In genomic region chr19:38931566-38931890, GRCm38 (mm10) we compare ENCODE assay signal across 8 mouse cellular contexts. TPM values are rescaled to one million over a fixed set of nuclear protein-coding genes. Genes with fewer than 3 reads are reported as not detected.
DNase-seq lines count a peak whose midpoint lies in the region; ATAC-seq and TF ChIP-seq lines count a peak whose summit lies in the region.

No protein-coding gene starts in this region.

- 3% methylated on average over 6 of the region's 6 CpGs for WGBS in embryonic facial prominence, embryonic 11.5 days
- 1% methylated on average over 6 of the region's 6 CpGs for whole genome bisulfite sequencing in intestine, embryonic 15.5 days
- WGBS in neural tube, embryonic 12.5 days, result under 1% methylated on average over 6 of the region's 6 CpGs

- H3K9ac ChIP-seq in embryonic facial prominence, embryonic 11.5 days (replicated peaks; ENCODE audit: low read length), result peak overlapping the region; percentile 96
- H3K9ac ChIP-seq in intestine, embryonic 15.5 days, result peak overlapping the region; percentile 96
- peak overlapping the region; percentile 66 for H3K9ac ChIP-seq in neural tube, embryonic 12.5 days

- H3K4me2 ChIP-seq in embryonic facial prominence, embryonic 11.5 days (ENCODE audit: low read depth, low read length), result peak overlapping the region; percentile 74
- H3K4me2 ChIP-seq in intestine, embryonic 15.5 days (replicated peaks), result peak overlapping the region; percentile 88
- H3K4me2 ChIP-seq in neural tube, embryonic 12.5 days (replicated peaks), result peak overlapping the region; percentile 75

- H3K27ac ChIP-seq in left cerebral cortex, adult 2 months, result no peak overlapping the region
- peak overlapping the region; percentile 85; the same call in 1 of the 2 replicates for H3K27ac ChIP-seq in embryonic facial prominence, embryonic 11.5 days (replicated peaks; ENCODE audit: low read depth, low read length)
- H3K27ac ChIP-seq in intestine, embryonic 15.5 days, result peak overlapping the region; percentile 82; the same call in 1 of the 2 replicates
- H3K27ac ChIP-seq in neural tube, embryonic 12.5 days, result no peak overlapping the region

- H3K9me3 ChIP-seq in embryonic facial prominence, embryonic 11.5 days (replicated peaks; ENCODE audit: control insufficient read depth, low read length), result no peaks in the 10 kb centered on the region
- no peaks in the 10 kb centered on the region for H3K9me3 ChIP-seq in intestine, embryonic 15.5 days
- no peaks in the 10 kb centered on the region for H3K9me3 ChIP-seq in neural tube, embryonic 12.5 days

- no peak for ATAC-seq in embryonic facial prominence, embryonic 11.5 days (replicated peaks; ENCODE audit: insufficient number of reproducible peaks, low FRiP score, low TSS enrichment, low read depth)
- ATAC-seq in intestine, embryonic 15.5 days, result no peak
- ATAC-seq in neural tube, embryonic 12.5 days (ENCODE audit: low FRiP score, low read depth), result no peak

- H3K36me3 ChIP-seq in embryonic facial prominence, embryonic 11.5 days (replicated peaks; ENCODE audit: control insufficient read depth, insufficient read depth, low read depth, low read length), result no peaks in the 10 kb centered on the region; the same call in none of the 2 replicates
- 0 out of 2 replicates have a peak, but pooled peaks cover 3% of the 10 kb centered on the region for H3K36me3 ChIP-seq in intestine, embryonic 15.5 days
- H3K36me3 ChIP-seq in neural tube, embryonic 12.5 days, result peaks cover 3% of the 10 kb centered on the region; the same call in 1 of the 2 replicates

- DNase-seq in left cerebral cortex, adult 2 months (ENCODE audit: extremely low spot score in 1 of 2, low spot score in 2 of 2), result no peak
- DNase-seq in left cerebral cortex, postnatal 14 days (ENCODE audit: low spot score in 2 of 2), result no peak
- DNase-seq in embryonic facial prominence, embryonic 11.5 days (ENCODE audit: low spot score), result no peak
- DNase-seq in right cerebral cortex, postnatal 14 days, result no peak
- no peak for DNase-seq in thymus, postnatal 4 days
- no peak for DNase-seq in cerebellum, postnatal 36 days

- no peaks in the 10 kb centered on the region for H3K27me3 ChIP-seq in embryonic facial prominence, embryonic 11.5 days (ENCODE audit: control insufficient read depth, insufficient read depth, low read length)
- H3K27me3 ChIP-seq in intestine, embryonic 15.5 days (replicated peaks), result no peaks in the 10 kb centered on the region
- H3K27me3 ChIP-seq in neural tube, embryonic 12.5 days (replicated peaks), result no peaks in the 10 kb centered on the region

- H3K4me1 ChIP-seq in embryonic facial prominence, embryonic 11.5 days (ENCODE audit: control insufficient read depth, insufficient read depth, low read length), result peaks cover 3% of the 10 kb centered on the region; the same call in 1 of the 2 replicates
- H3K4me1 ChIP-seq in intestine, embryonic 15.5 days (replicated peaks), result peaks cover 7% of the 10 kb centered on the region; the same call in 1 of the 2 replicates
- peaks cover 9% of the 10 kb centered on the region for H3K4me1 ChIP-seq in neural tube, embryonic 12.5 days

- peak overlapping the region; percentile 73 for H3K4me3 ChIP-seq in left cerebral cortex, adult 2 months
- H3K4me3 ChIP-seq in embryonic facial prominence, embryonic 11.5 days (ENCODE audit: low read depth, low read length), result peak overlapping the region; percentile 89
- peak overlapping the region; percentile 88 for H3K4me3 ChIP-seq in intestine, embryonic 15.5 days (replicated peaks)
- H3K4me3 ChIP-seq in neural tube, embryonic 12.5 days, result peak overlapping the region; percentile 80

- intact Hi-C loops in left cerebral cortex, adult 2 months (cut with DNase I), result no loop called here
- intact Hi-C loops in left cerebral cortex, postnatal 14 days (cut with DNase I), result no loop called here

- no peak for TF ChIP-seq CTCF in left cerebral cortex, adult 2 months (IDR thresholded peaks at IDR 0.05)

RNA-seq across cellular contexts. Expression of gene Hells, which starts 0.8 kb away (rescaled TPM):
- total RNA-seq in left cerebral cortex, adult 2 months (2021), result 1 to 10 TPM; 4.7 to 5.3 TPM
- 1 to 10 TPM; 4.1 to 4.3 TPM for total RNA-seq in left cerebral cortex, postnatal 14 days (2021)
- 78.2 and 97.2 TPM in 2 replicates for polyA plus RNA-seq in embryonic facial prominence, embryonic 11.5 days (2014; fragmentation: Nextera tagmentation; extraction: Ambion mirVana)
- polyA plus RNA-seq in intestine, embryonic 15.5 days (2015; fragmentation: Nextera tagmentation; extraction: Ambion mirVana), result 45.1 and 55.5 TPM in 2 replicates
- 39.8 and 45.2 TPM in 2 replicates for polyA plus RNA-seq in neural tube, embryonic 12.5 days (2016; fragmentation: Nextera tagmentation; extraction: Ambion mirVana)

Comparison
In these comparisons a context has a peak if more than half of its experiments do, and no peak if none do; other contexts are left out.
1. H3K27ac ChIP-seq: peak in embryonic facial prominence, embryonic 11.5 days (single experiment) and intestine, embryonic 15.5 days (single experiment); none in left cerebral cortex, adult 2 months (single experiment) and neural tube, embryonic 12.5 days (single experiment).
2. Peak in every context shown above with its lines, with median percentiles within 50 percentile points of each other: H3K4me3 ChIP-seq, H3K4me2 ChIP-seq and H3K9ac ChIP-seq.